Mouse (Mus musculus): ENCODE measurements at regions not wholly inside any gene's neighbourhood (a gene's known extent, or its start where the extent isn't known, plus 50 kb on each side); places are given as distances from the start of the nearest gene placed in this dataset.

GRCm38 (mm10) chrX:137424259-137424658 is 146.1 kb upstream of the Il1rapl2 start:
- H3K4me2 ChIP-seq (ENCODE audit: low read depth), result no peak overlapping the region
- no peaks in the 10 kb centered on the region for H3K36me3 ChIP-seq (ENCODE audit: insufficient read depth)
- H3K9ac ChIP-seq, result no peak overlapping the region
- no peak for DNase-seq
- H3K27ac ChIP-seq (ENCODE audit: low read depth, low read length), result no peak overlapping the region
- peak; percentile 33 for TF ChIP-seq CTCF (IDR thresholded peaks at IDR 0.05; ENCODE audit: low read depth)
- ATAC-seq, result no peak
- 53% methylated on average over 7 of the region's 7 CpGs for WGBS
- H3K27me3 ChIP-seq (ENCODE audit: insufficient read depth, low read length), result no peaks in the 10 kb centered on the region
- H3K4me1 ChIP-seq (ENCODE audit: insufficient read depth), result no peaks in the 10 kb centered on the region
- no peaks in the 10 kb centered on the region for H3K9me3 ChIP-seq (ENCODE audit: low read length)
- H3K4me3 ChIP-seq (ENCODE audit: low read depth, low read length), result no peak overlapping the region

Data from forebrain, postnatal 0 days (tissue).